ENCODE assay signal across 11 mouse cellular contexts in genomic region chr12:28906809-28907297, GRCm38 (mm10).
DNase-seq lines count a peak whose midpoint lies in the region; ATAC-seq and TF ChIP-seq lines count a peak whose summit lies in the region.
"Had no signal": no experiment of that assay in that cellular context is flagged by ENCODE, and none has a peak within 500 bp of the region (broad histone marks: within the 10 kb centered on the region; RNA-seq: fewer than 3 reads in every experiment).

No protein-coding gene starts in this region.

- no peaks in the 10 kb centered on the region for H3K36me3 ChIP-seq in forebrain, postnatal 0 days (ENCODE audit: insufficient read depth)
- no peaks in the 10 kb centered on the region for H3K36me3 ChIP-seq in midbrain, embryonic 10.5 days
- H3K36me3 ChIP-seq: lung, embryonic 15.5 days had no signal

- intact Hi-C loops in left cerebral cortex, adult 2 months (cut with DNase I): no loop called here

- H3K9ac ChIP-seq in forebrain, postnatal 0 days: peak overlapping the region; percentile 33; the same call in 1 of the 2 replicates
- H3K9ac ChIP-seq: lung, embryonic 15.5 days had no signal

- no peak overlapping the region for H3K4me2 ChIP-seq in forebrain, postnatal 0 days (ENCODE audit: low read depth)
- H3K4me2 ChIP-seq: lung, embryonic 15.5 days had no signal

- no peaks in the 10 kb centered on the region for H3K9me3 ChIP-seq in forebrain, postnatal 0 days (ENCODE audit: low read length)
- H3K9me3 ChIP-seq in midbrain, embryonic 10.5 days (replicated peaks): no peaks in the 10 kb centered on the region
- H3K9me3 ChIP-seq: lung, embryonic 15.5 days had no signal

- peaks cover 9% of the 10 kb centered on the region; the same call in 1 of the 2 replicates for H3K4me1 ChIP-seq in forebrain, postnatal 0 days (ENCODE audit: insufficient read depth)
- peaks cover 31% of the 10 kb centered on the region for H3K4me1 ChIP-seq in midbrain, embryonic 10.5 days
- H3K4me1 ChIP-seq: lung, embryonic 15.5 days had no signal

- DNase-seq in left cerebral cortex, adult 2 months (ENCODE audit: extremely low spot score in 1 of 2, low spot score in 2 of 2): no peak
- no peak for DNase-seq in left cerebral cortex, adult 9 months (ENCODE audit: low spot score in 2 of 2)
- DNase-seq in forebrain, postnatal 0 days: peak; percentile 59
- DNase-seq in midbrain, embryonic 10.5 days (ENCODE audit: low spot score): peak; percentile 49
- peak; percentile 34 for DNase-seq in yolk sac, embryonic 10.5 days (ENCODE audit: low spot score)
- no peak for DNase-seq in layer of hippocampus, adult 8-10 months (ENCODE audit: low spot score in 2 of 2)
- DNase-seq in frontal cortex, postnatal 36 days (ENCODE audit: low spot score in 2 of 2): no peak
- DNase-seq: adrenal gland, postnatal 36 days; heart, adult 2 months; layer of hippocampus, postnatal 36 days had no signal

- peak; percentile 78 for ATAC-seq in forebrain, postnatal 0 days

- 22% methylated on average over 7 of the region's 7 CpGs for WGBS in forebrain, postnatal 0 days
- 31% methylated on average over 7 of the region's 7 CpGs for WGBS in midbrain, embryonic 10.5 days

- no peaks in the 10 kb centered on the region for H3K27me3 ChIP-seq in forebrain, postnatal 0 days (ENCODE audit: insufficient read depth, low read length)
- H3K27me3 ChIP-seq in midbrain, embryonic 10.5 days (ENCODE audit: low read depth, poor library complexity, severe bottlenecking): no peaks in the 10 kb centered on the region
- H3K27me3 ChIP-seq: lung, embryonic 15.5 days had no signal

- H3K27ac ChIP-seq in left cerebral cortex, adult 2 months: no peak overlapping the region
- H3K27ac ChIP-seq in forebrain, postnatal 0 days (ENCODE audit: low read depth, low read length): peak overlapping the region; percentile 62
- H3K27ac ChIP-seq in midbrain, embryonic 10.5 days (replicated peaks): peak overlapping the region; percentile 67; the same call in 1 of the 2 replicates
- H3K27ac ChIP-seq: heart, adult 2 months; lung, embryonic 15.5 days had no signal

- peak overlapping the region; percentile 3; the same call in 1 of the 2 replicates for H3K4me3 ChIP-seq in left cerebral cortex, adult 2 months
- H3K4me3 ChIP-seq in forebrain, postnatal 0 days (ENCODE audit: low read depth, low read length): no peak overlapping the region
- H3K4me3 ChIP-seq in midbrain, embryonic 10.5 days: no peak overlapping the region; the same call in 1 of the 2 replicates
- H3K4me3 ChIP-seq: heart, adult 2 months; lung, embryonic 15.5 days had no signal

- TF ChIP-seq CTCF in left cerebral cortex, adult 2 months (IDR thresholded peaks at IDR 0.05): no peak
- peak; percentile 31 for TF ChIP-seq CTCF in forebrain, postnatal 0 days (IDR thresholded peaks at IDR 0.05; ENCODE audit: low read depth)

Comparison
In these comparisons a context has a peak if more than half of its experiments do, and no peak if none do; other contexts are left out.
1. DNase-seq: peak in forebrain, postnatal 0 days (single experiment), midbrain, embryonic 10.5 days (single experiment) and yolk sac, embryonic 10.5 days (single experiment); none in left cerebral cortex, adult 2 months (0 of 2), left cerebral cortex, adult 9 months (0 of 2), layer of hippocampus, adult 8-10 months (0 of 2) and frontal cortex, postnatal 36 days (0 of 2).